Mouse (Mus musculus) heart, postnatal 14 days (tissue): Measurements from ENCODE around the gene Zc3hav1. TPM values are rescaled to one million over a fixed set of nuclear protein-coding genes. Genes with fewer than 3 reads are reported as not detected.

Experiments used
- DNase-seq, 2 experiments: peaks; one replicate each; pipeline ENCODE4 v3.0.0; 2021 to 2022
- intact Hi-C: fragments of 180-260 bp; cut with DNase I; formaldehyde crosslinking; loops from one replicate; pipeline ENCODE4 v1.15.1; 2025
- total RNA-seq, 2 experiments: library from RNA; stranded (reverse); gene quantifications; 2 replicates each; pipeline ENCODE4 v1.2.3; 2021

Gene Zc3hav1
- total RNA-seq, 2 experiments from 2014 or later, result 16.9 to 18.8 TPM

- no peak for DNase-seq
- intact Hi-C loops, result loop anchor here (2.0 kb wide), 1 partner anchor 78 kb away; the partner anchor contains the start of gene Ubn2
Measured at GRCm38 (mm10) chr6:38354723-38355353, 435 bp upstream of the Zc3hav1 start.

- intact Hi-C loops, result no loop called here
Measured at GRCm38 (mm10) chr6:38353181-38353580, 1.2 kb downstream of the Zc3hav1 start.

GRCm38 (mm10) chr6:38352451-38352850 lies 2.0 kb downstream of the Zc3hav1 start:
- no peak for DNase-seq
- intact Hi-C loops, result no loop called here

More at GRCm38 (mm10) chr6:38353181-38353580, 1.2 kb downstream of the Zc3hav1 start:
- DNase-seq, result no peak

- intact Hi-C loops, result no loop called here
- DNase-seq, result no peak
Measured at GRCm38 (mm10) chr6:38351930-38352329, 2.5 kb downstream of the Zc3hav1 start.

- intact Hi-C loops, result no loop called here
- DNase-seq, result no peak
Measured at GRCm38 (mm10) chr6:38349806-38350205, 4.6 kb downstream of the Zc3hav1 start.

GRCm38 (mm10) chr6:38348811-38349453 lies 5.5 kb downstream of the Zc3hav1 start:
- intact Hi-C loops, result no loop called here
- DNase-seq, result no peak

GRCm38 (mm10) chr6:38347875-38348274 lies 6.5 kb downstream of the Zc3hav1 start:
- intact Hi-C loops, result no loop called here
- DNase-seq, result no peak

GRCm38 (mm10) chr6:38345796-38346195 lies 8.6 kb downstream of the Zc3hav1 start:
- intact Hi-C loops, result no loop called here
- DNase-seq, result peak; percentile 58 to 75

GRCm38 (mm10) chr6:38344006-38344670 lies 10.3 kb downstream of the Zc3hav1 start:
- intact Hi-C loops, result no loop called here
- DNase-seq, result no peak

- DNase-seq, result no peak
- intact Hi-C loops, result no loop called here
Measured at GRCm38 (mm10) chr6:38343581-38343980, 10.8 kb downstream of the Zc3hav1 start.

GRCm38 (mm10) chr6:38342666-38342992 lies 11.8 kb downstream of the Zc3hav1 start:
- DNase-seq, result no peak
- intact Hi-C loops, result no loop called here

GRCm38 (mm10) chr6:38341751-38342665 lies 12.4 kb downstream of the Zc3hav1 start:
- intact Hi-C loops, result no loop called here
- no peak for DNase-seq

GRCm38 (mm10) chr6:38339078-38339477 lies 15.3 kb downstream of the Zc3hav1 start:
- intact Hi-C loops, result no loop called here
- DNase-seq, result no peak

GRCm38 (mm10) chr6:38337951-38338350 lies 16.5 kb downstream of the Zc3hav1 start:
- peak; percentile 20 to 32 for DNase-seq
- intact Hi-C loops, result no loop called here

GRCm38 (mm10) chr6:38337166-38337705 lies 17.2 kb downstream of the Zc3hav1 start:
- intact Hi-C loops, result no loop called here
- no peak for DNase-seq

GRCm38 (mm10) chr6:38335264-38335663 lies 19.1 kb downstream of the Zc3hav1 start:
- no peak for DNase-seq
- intact Hi-C loops, result no loop called here

GRCm38 (mm10) chr6:38326596-38326995 lies 27.8 kb downstream of the Zc3hav1 start:
- peak; percentile 19 to 56 for DNase-seq
- intact Hi-C loops, result loop anchor here (2.0 to 5.0 kb wide), 2 partner anchors 166 to 319 kb away; no protein-coding TSS in a partner anchor

GRCm38 (mm10) chr6:38320621-38321020 lies 33.8 kb downstream of the Zc3hav1 start:
- intact Hi-C loops, result no loop called here
- no peak for DNase-seq

GRCm38 (mm10) chr6:38316050-38316449 lies 38.4 kb downstream of the Zc3hav1 start:
- intact Hi-C loops, result no loop called here
- DNase-seq, result no peak

- intact Hi-C loops, result no loop called here
- no peak for DNase-seq
Measured at GRCm38 (mm10) chr6:38309741-38310140, 44.7 kb downstream of the Zc3hav1 start.
